Mouse (Mus musculus) hindbrain, embryonic 15.5 days (tissue): ENCODE results near the gene Fthl17a. TPM values are rescaled to one million over a fixed set of nuclear protein-coding genes. Genes with fewer than 3 reads are reported as not detected.

Experiments used
- ATAC-seq: fragments of 200-750 bp; cut with Nextera tagmentation; 2 replicates; pipeline ENCODE4 v1.8.0; 2017; ENCODE audit warnings: low read depth, moderate number of reproducible peaks, moderate TSS enrichment; ENCODE audit not compliant: low FRiP score
- H3K27ac ChIP-seq: fragments of 300-500 bp; sonication (generic); replicated peaks from 2 replicates; pipeline ENCODE4 v1.5.1; 2015; ENCODE audit warnings: mild to moderate bottlenecking, inconsistent platforms
- H3K27me3 ChIP-seq: fragments of 300-500 bp; sonication (generic); 2 replicates; pipeline ENCODE4 v1.6.1; 2015; ENCODE audit warnings: control low read depth, inconsistent platforms
- H3K36me3 ChIP-seq: fragments of 300-500 bp; sonication (generic); 2 replicates; pipeline ENCODE4 v1.6.1; 2015; ENCODE audit warnings: control low read depth, inconsistent platforms
- H3K4me1 ChIP-seq: fragments of 300-500 bp; sonication (generic); replicated peaks from 2 replicates; pipeline ENCODE4 v1.6.1; 2015; ENCODE audit warnings: control low read depth, inconsistent platforms
- H3K4me2 ChIP-seq: fragments of 300-500 bp; sonication (generic); 2 replicates; pipeline ENCODE4 v1.6.1; 2015; ENCODE audit warnings: moderate library complexity, mild to moderate bottlenecking, inconsistent platforms
- H3K4me3 ChIP-seq: fragments of 300-500 bp; sonication (generic); 2 replicates; pipeline ENCODE4 v1.5.1; 2015; ENCODE audit warnings: mild to moderate bottlenecking, inconsistent platforms
- H3K9ac ChIP-seq: fragments of 300-500 bp; sonication (generic); 2 replicates; pipeline ENCODE4 v1.6.1; 2015; ENCODE audit warnings: inconsistent platforms
- H3K9me3 ChIP-seq: fragments of 300-500 bp; sonication (generic); 2 replicates; pipeline ENCODE4 v1.6.1; 2016; ENCODE audit warnings: control low read depth, inconsistent platforms
- WGBS: fragments of 180-500 bp; shearing (Covaris S2); methylation state at CpG from one replicate; pipeline ENCODE4 v1.1.7; 2015; 5-methylcytosine and 5-hydroxymethylcytosine counted together
- polyA plus RNA-seq: library from polyadenylated mRNA; unstranded; fragments of >200 nt; fragmentation: Nextera tagmentation; extraction: Ambion mirVana; gene quantifications from 2 replicates; pipeline ENCODE4 v1.2.1, GENCODE M21; 2015

Gene Fthl17a
- polyA plus RNA-seq = not detected in 2 replicates

- Histone ChIP-seq H3K36me3 (no peaks in the 10 kb centered on the region), H3K9me3 (no peaks in the 10 kb centered on the region), H3K4me1 (no peaks in the 10 kb centered on the region), H3K27ac (no peak within 1 kb of the TSS), H3K4me3 (no peak within 1 kb of the TSS), H3K4me2 (no peak within 1 kb of the TSS), H3K27me3 (no peaks in the 10 kb centered on the region), H3K9ac (no peak within 1 kb of the TSS)
- WGBS = 89% methylated on average over 2 of the region's 2 CpGs
- no peak for ATAC-seq
These were observed at the start of gene Fthl17a for GRCm38 (mm10) chrX:85249379-85249778. Fthl17a (plus strand) TSS chrX:85249679.

GRCm38 (mm10) chrX:85207001-85207400 lies 42.5 kb upstream of the Fthl17a start:
- no peak overlapping the region for H3K9ac ChIP-seq
- H3K36me3 ChIP-seq = no peaks in the 10 kb centered on the region
- no peak overlapping the region for H3K27ac ChIP-seq
- H3K9me3 ChIP-seq = no peaks in the 10 kb centered on the region
- no peaks in the 10 kb centered on the region for H3K27me3 ChIP-seq
- no peak overlapping the region for H3K4me2 ChIP-seq
- no peak overlapping the region for H3K4me3 ChIP-seq
- WGBS = 80% methylated on average over 2 of the region's 2 CpGs
- H3K4me1 ChIP-seq = no peaks in the 10 kb centered on the region
- ATAC-seq = no peak

DNA sequence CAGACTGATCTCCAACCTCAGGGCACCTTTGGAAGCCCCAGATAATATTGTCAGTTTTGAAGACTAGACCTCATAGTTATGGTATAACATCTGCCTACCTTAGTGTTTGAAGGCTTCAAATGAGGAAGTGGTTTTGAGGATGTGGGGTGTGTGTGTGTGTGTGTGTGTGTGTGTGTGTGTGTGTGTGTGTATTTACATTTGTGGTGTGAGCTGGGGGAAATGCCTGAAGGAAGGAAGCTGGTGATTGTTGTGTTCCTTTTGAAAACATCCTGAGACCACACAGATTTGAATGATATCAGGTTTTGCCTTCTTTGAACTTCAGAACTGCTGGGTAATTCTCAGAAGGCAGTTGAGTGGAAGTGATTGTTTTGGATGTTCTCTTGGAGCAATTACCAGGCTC lies 22.6 kb upstream of the Fthl17a start:
- Histone ChIP-seq H3K9me3 (no peaks in the 10 kb centered on the region), H3K27me3 (no peaks in the 10 kb centered on the region), H3K4me2 (no peak overlapping the region), H3K9ac (no peak overlapping the region), H3K36me3 (no peaks in the 10 kb centered on the region), H3K4me1 (no peaks in the 10 kb centered on the region), H3K4me3 (no peak overlapping the region), H3K27ac (no peak overlapping the region)
- ATAC-seq = no peak

GRCm38 (mm10) chrX:85271821-85272220 lies 22.3 kb downstream of the Fthl17a start:
- H3K36me3 ChIP-seq = no peaks in the 10 kb centered on the region
- H3K4me1 ChIP-seq = no peaks in the 10 kb centered on the region
- no peak overlapping the region for H3K4me2 ChIP-seq
- H3K9ac ChIP-seq = no peak overlapping the region
- H3K27me3 ChIP-seq = no peaks in the 10 kb centered on the region
- no peak overlapping the region for H3K27ac ChIP-seq
- no peak overlapping the region for H3K4me3 ChIP-seq
- ATAC-seq = no peak
- no peaks in the 10 kb centered on the region for H3K9me3 ChIP-seq
- 60% methylated on average over 8 of the region's 8 CpGs for WGBS

GRCm38 (mm10) chrX:85272296-85272695 lies 22.8 kb downstream of the Fthl17a start:
- Histone ChIP-seq H3K9ac (no peak overlapping the region), H3K4me1 (no peaks in the 10 kb centered on the region), H3K9me3 (no peaks in the 10 kb centered on the region), H3K4me2 (no peak overlapping the region), H3K27ac (no peak overlapping the region), H3K36me3 (no peaks in the 10 kb centered on the region), H3K27me3 (no peaks in the 10 kb centered on the region), H3K4me3 (no peak overlapping the region)
- ATAC-seq = no peak
- WGBS = 57% methylated on average over 6 of the region's 6 CpGs

DNA sequence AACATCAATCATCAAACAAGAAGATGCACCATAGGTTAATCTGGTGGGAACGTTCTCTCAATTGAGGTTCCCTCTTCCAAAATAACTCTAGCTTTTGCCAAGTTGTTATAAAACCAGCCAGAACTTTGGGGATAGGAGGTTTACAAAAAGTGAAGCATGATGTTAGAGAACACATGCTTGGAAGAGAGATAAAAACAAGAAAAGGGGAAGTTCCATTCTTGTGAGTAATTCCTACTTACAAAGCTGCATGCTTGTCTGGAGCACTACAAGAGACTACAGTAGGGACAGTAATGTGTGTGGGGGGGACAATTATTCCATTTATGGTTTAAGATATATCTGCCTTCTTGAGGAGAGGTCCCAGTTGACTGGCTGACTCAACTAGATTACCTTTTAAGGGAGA lies 40.4 kb downstream of the Fthl17a start:
- ATAC-seq = no peak
- H3K27ac ChIP-seq = no peak overlapping the region
- no peaks in the 10 kb centered on the region for H3K4me1 ChIP-seq
- H3K27me3 ChIP-seq = no peaks in the 10 kb centered on the region
- 91% methylated on average over 1 of the region's 1 CpGs for WGBS
- no peaks in the 10 kb centered on the region for H3K36me3 ChIP-seq
- H3K4me3 ChIP-seq = no peak overlapping the region
- H3K4me2 ChIP-seq = no peak overlapping the region
- H3K9ac ChIP-seq = no peak overlapping the region
- no peaks in the 10 kb centered on the region for H3K9me3 ChIP-seq

GRCm38 (mm10) chrX:85292781-85293180 lies 43.3 kb downstream of the Fthl17a start:
- no peak overlapping the region for H3K27ac ChIP-seq
- ATAC-seq = no peak
- 81% methylated on average over 5 of the region's 5 CpGs for WGBS
- no peak overlapping the region for H3K9ac ChIP-seq
- no peaks in the 10 kb centered on the region for H3K9me3 ChIP-seq
- H3K4me3 ChIP-seq = no peak overlapping the region
- no peaks in the 10 kb centered on the region for H3K36me3 ChIP-seq
- H3K27me3 ChIP-seq = no peaks in the 10 kb centered on the region
- no peaks in the 10 kb centered on the region for H3K4me1 ChIP-seq
- H3K4me2 ChIP-seq = no peak overlapping the region

DNA sequence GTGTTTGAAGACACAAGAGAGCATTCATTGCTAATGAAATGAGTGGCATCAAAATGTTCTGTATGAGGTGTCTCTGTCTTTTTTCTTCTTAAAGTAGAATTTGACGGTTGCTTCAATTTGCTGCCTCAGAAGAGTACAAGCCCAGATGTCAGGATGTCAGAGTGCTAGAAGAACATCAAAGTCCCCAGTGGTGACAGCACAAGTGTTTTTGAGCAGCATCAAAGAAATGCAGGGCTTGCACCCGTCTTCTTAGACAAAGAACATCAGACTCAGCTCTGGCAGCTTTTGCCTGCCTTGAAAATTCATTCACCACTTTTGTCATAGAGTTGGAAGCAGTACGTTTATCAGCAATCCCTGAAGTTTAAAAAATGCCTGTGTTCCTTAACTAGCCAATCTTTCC lies 44.5 kb downstream of the Fthl17a start:
- Histone ChIP-seq H3K9ac (no peak overlapping the region), H3K4me3 (no peak overlapping the region), H3K4me1 (no peaks in the 10 kb centered on the region), H3K27ac (no peak overlapping the region), H3K9me3 (no peaks in the 10 kb centered on the region), H3K27me3 (no peaks in the 10 kb centered on the region), H3K36me3 (no peaks in the 10 kb centered on the region), H3K4me2 (no peak overlapping the region)
- 51% methylated on average over 3 of the region's 3 CpGs for WGBS
- ATAC-seq = no peak

- no peaks in the 10 kb centered on the region for H3K36me3 ChIP-seq
- WGBS = 82% methylated on average over 4 of the region's 4 CpGs
- H3K4me1 ChIP-seq = no peaks in the 10 kb centered on the region
- no peaks in the 10 kb centered on the region for H3K9me3 ChIP-seq
- no peak overlapping the region for H3K4me3 ChIP-seq
- H3K4me2 ChIP-seq = no peak overlapping the region
- no peak overlapping the region for H3K9ac ChIP-seq
- ATAC-seq = no peak
- H3K27me3 ChIP-seq = no peaks in the 10 kb centered on the region
- no peak overlapping the region for H3K27ac ChIP-seq
These were observed 55.2 kb downstream of the Fthl17a start for GRCm38 (mm10) chrX:85304674-85305073.

GRCm38 (mm10) chrX:85318576-85318975 lies 69.1 kb downstream of the Fthl17a start:
- no peaks in the 10 kb centered on the region for H3K4me1 ChIP-seq
- ATAC-seq = no peak
- H3K9ac ChIP-seq = no peak overlapping the region
- no peak overlapping the region for H3K4me3 ChIP-seq
- H3K36me3 ChIP-seq = no peaks in the 10 kb centered on the region
- no peaks in the 10 kb centered on the region for H3K9me3 ChIP-seq
- H3K27ac ChIP-seq = no peak overlapping the region
- 0 out of 2 replicates have a peak, but pooled peaks cover 2% of the 10 kb centered on the region for H3K27me3 ChIP-seq
- no peak overlapping the region for H3K4me2 ChIP-seq
- 79% methylated on average over 4 of the region's 4 CpGs for WGBS

GRCm38 (mm10) chrX:85319193-85319592 lies 69.7 kb downstream of the Fthl17a start:
- Histone ChIP-seq H3K9ac (no peak overlapping the region), H3K9me3 (no peaks in the 10 kb centered on the region), H3K4me2 (no peak overlapping the region), H3K4me3 (no peak overlapping the region), H3K4me1 (no peaks in the 10 kb centered on the region), H3K27me3 (0 out of 2 replicates have a peak, but pooled peaks cover 2% of the 10 kb centered on the region), H3K27ac (no peak overlapping the region), H3K36me3 (no peaks in the 10 kb centered on the region)
- ATAC-seq = 0 out of 2 replicates have a peak, but pooled peaks have one; percentile 19
- 24% methylated on average over 1 of the region's 1 CpGs for WGBS
